Mouse (Mus musculus) MEL (cell line): ENCODE data around the gene Mvb12a.

Experiments used
- CHD2 ChIP-seq: IDR thresholded peaks from 2 replicates; pipeline ENCODE4 v1.6.1; 2011; ENCODE audit warnings: low read length, improper control_type of control experiment
- CTCF ChIP-seq, 3 experiments: IDR thresholded peaks in 2 of 3; conservative IDR thresholded peaks in 1 of 3; 2 replicates each; pipeline ENCODE4 v1.5.1; 2011 to 2012; ENCODE audit warnings: low read length in 3 of 3, low read depth in 2 of 3, mild to moderate bottlenecking in 2 of 3, improper control_type of control experiment in 1 of 3, inconsistent platforms in 1 of 3, mixed read lengths in 1 of 3, moderate library complexity in 1 of 3; ENCODE audit not compliant: control insufficient read depth in 1 of 3, insufficient read depth in 1 of 3, poor library complexity in 1 of 3, severe bottlenecking in 1 of 3
- HCFC1 ChIP-seq: IDR thresholded peaks from 2 replicates; pipeline ENCODE4 v1.6.1; 2012; ENCODE audit warnings: low read depth, mild to moderate bottlenecking, inconsistent platforms, low read length, improper control_type of control experiment, moderate library complexity
- MAFK ChIP-seq: IDR thresholded peaks from 2 replicates; pipeline ENCODE4 v1.6.1; 2011; ENCODE audit warnings: low read depth, mild to moderate bottlenecking, low read length, improper control_type of control experiment, borderline replicate concordance
- MAZ ChIP-seq: IDR thresholded peaks from 2 replicates; pipeline ENCODE4 v1.6.1; 2012; ENCODE audit warnings: low read depth, mild to moderate bottlenecking, inconsistent platforms, low read length, improper control_type of control experiment
- MYC ChIP-seq: IDR thresholded peaks from 2 replicates; pipeline ENCODE4 v1.6.1; 2011; ENCODE audit warnings: low read depth, mild to moderate bottlenecking, low read length, improper control_type of control experiment, moderate library complexity
- POLR2A ChIP-seq, 2 experiments: IDR thresholded peaks; 2 replicates each; pipeline ENCODE4 v1.6.1; 2011 to 2012; ENCODE audit warnings: low read length in 2 of 2, mild to moderate bottlenecking in 2 of 2, control low read depth in 1 of 2, improper control_type of control experiment in 1 of 2, low read depth in 1 of 2, moderate library complexity in 1 of 2; ENCODE audit not compliant: control insufficient read depth in 1 of 2, insufficient read depth in 1 of 2, poor library complexity in 1 of 2
- POLR2AphosphoS5 ChIP-seq: IDR thresholded peaks from 2 replicates; pipeline ENCODE4 v1.6.1; 2012; ENCODE audit warnings: low read depth, borderline replicate concordance, mild to moderate bottlenecking, inconsistent platforms, low read length, moderate library complexity, mixed read lengths
- TCF12 ChIP-seq: IDR thresholded peaks from 2 replicates; pipeline ENCODE4 v1.6.1; 2014; ENCODE audit warnings: low read depth, mild to moderate bottlenecking, inconsistent platforms, low read length, improper control_type of control experiment, moderate library complexity
- USF1 ChIP-seq: IDR thresholded peaks from 2 replicates; pipeline ENCODE4 v1.6.1; 2014; ENCODE audit warnings: low read depth, mild to moderate bottlenecking, inconsistent platforms, low read length, improper control_type of control experiment, moderate library complexity

DNA sequence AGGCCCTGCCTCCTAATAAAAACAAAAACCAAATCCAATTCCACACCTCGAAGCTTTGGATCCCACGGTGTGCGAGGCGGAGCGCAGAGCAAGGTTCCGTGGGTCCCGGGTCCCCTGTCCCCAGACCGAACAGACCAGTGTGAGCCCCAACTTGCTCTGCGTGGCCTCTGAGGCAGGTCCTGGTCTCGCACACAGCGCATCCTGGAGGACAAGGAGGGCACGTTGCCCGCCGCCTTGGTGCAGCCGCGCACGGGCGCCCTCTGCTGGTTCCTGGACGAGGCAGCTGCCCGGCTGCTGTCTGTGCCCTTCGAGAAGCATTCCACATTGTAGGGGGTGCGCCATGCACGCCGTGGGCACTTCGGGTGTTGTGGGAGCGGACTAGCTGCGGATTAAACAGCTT, 53.1 kb downstream of the Mvb12a start:
- TF ChIP-seq TCF12 (no peak), MAZ (no peak), POLR2AphosphoS5 (no peak), USF1 (no peak), MAFK (no peak), CTCF (IDR thresholded peaks at IDR 0.05 in 2 of 3, conservative IDR thresholded peaks at IDR 0.05 in 1 of 3; ENCODE audit: control insufficient read depth in 1 of 3, insufficient read depth in 1 of 3, low read depth in 2 of 3, low read length in 3 of 3, poor library complexity in 1 of 3, severe bottlenecking in 1 of 3) (peak; percentile 79 to 99 (median 99)), MYC (no peak), HCFC1 (peak; percentile 48; the same call in 1 of the 2 replicates), CHD2 (no peak), POLR2A (IDR thresholded peaks at IDR 0.05; ENCODE audit: control insufficient read depth in 1 of 2, insufficient read depth in 1 of 2, low read depth in 1 of 2, low read length in 2 of 2, poor library complexity in 1 of 2) (no peak)
